Mouse (Mus musculus) ES-E14 (cell line): Measurements from ENCODE around the gene Oas1g.
"Not testable (repeated sequence)": the region's sequence is repeated elsewhere in the genome, so short reads cannot be mapped to it uniquely, and the experiment has no call there.

Experiments
- CHD2 ChIP-seq: IDR thresholded peaks from 2 replicates; pipeline ENCODE4 v1.6.1; 2014; ENCODE audit warnings: mild to moderate bottlenecking, low read depth, low read length, inconsistent platforms
- MAFK ChIP-seq: IDR thresholded peaks from 2 replicates; pipeline ENCODE4 v1.6.1; 2014; ENCODE audit warnings: mild to moderate bottlenecking, low read depth, low read length, inconsistent platforms; ENCODE audit not compliant: insufficient read depth
- ZC3H11A ChIP-seq: IDR thresholded peaks from 2 replicates; pipeline ENCODE4 v1.6.1; 2012; ENCODE audit warnings: low read depth, mild to moderate bottlenecking, inconsistent platforms, low read length, borderline replicate concordance
- ZNF384 ChIP-seq: IDR thresholded peaks from 2 replicates; pipeline ENCODE4 v1.6.1; 2012; ENCODE audit warnings: low read depth, low read length, inconsistent platforms

DNA sequence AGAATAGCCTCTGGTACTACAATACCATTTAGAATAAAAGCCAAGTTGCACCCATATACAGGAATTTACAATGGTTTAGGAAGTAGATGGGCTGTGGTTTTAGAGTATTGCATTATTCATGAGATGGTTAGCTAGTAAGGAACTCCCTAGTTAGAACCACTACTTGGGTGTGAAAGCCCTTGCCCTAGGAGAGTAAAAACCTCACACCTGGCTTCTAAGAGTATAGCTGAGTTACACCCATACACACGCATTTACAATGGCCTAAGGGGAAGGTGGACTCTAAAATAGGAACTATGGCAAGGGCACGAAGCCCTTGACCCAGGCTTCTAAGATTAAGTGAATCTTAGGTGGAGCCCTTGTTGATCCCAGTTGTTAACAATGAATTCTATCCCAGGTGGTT lies 7.3 kb upstream of the Oas1g start:
- not testable (repeated sequence) for TF ChIP-seq MAFK, ZNF384, ZC3H11A, CHD2
